ENCODE assay signal across 14 mouse cellular contexts in genomic region chr16:24443123-24443515, GRCm38 (mm10). TPM values are rescaled to one million over a fixed set of nuclear protein-coding genes. Genes with fewer than 3 reads are reported as not detected.
DNase-seq lines count a peak whose midpoint lies in the region; ATAC-seq and TF ChIP-seq lines count a peak whose summit lies in the region.
"Had no signal": no experiment of that assay in that cellular context is flagged by ENCODE, and none has a peak within 500 bp of the region (broad histone marks: within the 10 kb centered on the region; RNA-seq: fewer than 3 reads in every experiment).

No protein-coding gene starts in this region.

- peaks cover 21% of the 10 kb centered on the region for H3K4me1 ChIP-seq in hindbrain, embryonic 12.5 days
- H3K4me1 ChIP-seq in hindbrain, embryonic 13.5 days (replicated peaks): peaks cover 23% of the 10 kb centered on the region
- H3K4me1 ChIP-seq in E14TG2a.4 (replicated peaks; ENCODE audit: low read depth, low read length): peaks cover 66% of the 10 kb centered on the region
- H3K4me1 ChIP-seq in limb, embryonic 13.5 days: peaks cover 43% of the 10 kb centered on the region

- H3K27ac ChIP-seq in hindbrain, embryonic 12.5 days: peak overlapping the region; percentile 35; the same call in 1 of the 2 replicates
- no peak overlapping the region for H3K27ac ChIP-seq in hindbrain, embryonic 13.5 days
- H3K27ac ChIP-seq in limb, embryonic 13.5 days: peak overlapping the region; percentile 64; the same call in 1 of the 2 replicates
- H3K27ac ChIP-seq: macrophage had no signal

- H3K4me2 ChIP-seq in hindbrain, embryonic 12.5 days (replicated peaks): no peak overlapping the region
- H3K4me2 ChIP-seq in hindbrain, embryonic 13.5 days: no peak overlapping the region
- no peak overlapping the region for H3K4me2 ChIP-seq in limb, embryonic 13.5 days (replicated peaks)

- DNase-seq in Patski (ENCODE audit: low read depth, low spot score): no peak
- no peak for DNase-seq in left cerebral cortex, adult 18-20 months (ENCODE audit: low spot score in 2 of 2)
- DNase-seq: adrenal gland, adult 2 months; gastrocnemius, postnatal 25 days; right cerebral cortex, postnatal 25 days; thymus, adult 2 months had no signal

- TF ChIP-seq CTCF in E14TG2a.4 (conservative IDR thresholded peaks at IDR 0.05; ENCODE audit: low read length): no peak
- no peak for TF ChIP-seq CTCF in Patski (IDR thresholded peaks at IDR 0.05)

- no peak overlapping the region for H3K9ac ChIP-seq in hindbrain, embryonic 12.5 days
- no peak overlapping the region for H3K9ac ChIP-seq in hindbrain, embryonic 13.5 days
- H3K9ac ChIP-seq in limb, embryonic 13.5 days: no peak overlapping the region

- H3K36me3 ChIP-seq in hindbrain, embryonic 12.5 days: no peaks in the 10 kb centered on the region; the same call in 1 of the 2 replicates
- no peaks in the 10 kb centered on the region for H3K36me3 ChIP-seq in hindbrain, embryonic 13.5 days
- peaks cover 3% of the 10 kb centered on the region; the same call in 1 of the 2 replicates for H3K36me3 ChIP-seq in E14TG2a.4 (ENCODE audit: insufficient read depth, low read length)
- H3K36me3 ChIP-seq in limb, embryonic 13.5 days: peaks cover 9% of the 10 kb centered on the region
- H3K36me3 ChIP-seq: G1E had no signal

- POLR2A ChIA-PET in Patski (lab: Charles Lee): interaction anchor here (0.8 to 2.4 kb wide), 2 partner anchors 49 to 455 kb away, joined by 3 to 6 read pairs; partner anchors contain the start of genes Bcl6 and Gm37419

- no peaks in the 10 kb centered on the region for H3K9me3 ChIP-seq in hindbrain, embryonic 12.5 days (replicated peaks)
- H3K9me3 ChIP-seq in hindbrain, embryonic 13.5 days: no peaks in the 10 kb centered on the region
- no peaks in the 10 kb centered on the region for H3K9me3 ChIP-seq in E14TG2a.4 (ENCODE audit: low read length)
- H3K9me3 ChIP-seq in limb, embryonic 13.5 days: no peaks in the 10 kb centered on the region

- 48% methylated on average over 7 of the region's 7 CpGs for WGBS in hindbrain, embryonic 12.5 days
- 58% methylated on average over 7 of the region's 7 CpGs for WGBS in hindbrain, embryonic 13.5 days
- 39% methylated on average over 7 of the region's 7 CpGs for WGBS in limb, embryonic 13.5 days

- no peaks in the 10 kb centered on the region for H3K27me3 ChIP-seq in hindbrain, embryonic 12.5 days
- H3K27me3 ChIP-seq in hindbrain, embryonic 13.5 days: no peaks in the 10 kb centered on the region
- H3K27me3 ChIP-seq in E14TG2a.4 (ENCODE audit: insufficient read depth, low read length) (no peaks in the 10 kb centered on the region), Patski (no peaks in the 10 kb centered on the region)
- no peaks in the 10 kb centered on the region for H3K27me3 ChIP-seq in limb, embryonic 13.5 days

- no peak overlapping the region for H3K4me3 ChIP-seq in hindbrain, embryonic 12.5 days
- H3K4me3 ChIP-seq in hindbrain, embryonic 13.5 days: no peak overlapping the region
- peak overlapping the region; percentile 13; the same call in 1 of the 2 replicates for H3K4me3 ChIP-seq in E14TG2a.4 (replicated peaks; ENCODE audit: low read length)
- H3K4me3 ChIP-seq in limb, embryonic 13.5 days: no peak overlapping the region
- H3K4me3 ChIP-seq: erythroblast, embryonic 14.5 days had no signal

- CTCF ChIA-PET in Patski (lab: Charles Lee): interaction anchor here (1.4 kb wide), 1 partner anchor 459 kb away, joined by 7 read pairs; no protein-coding TSS in a partner anchor

- in situ Hi-C loops in Patski (cut with MboI; ENCODE audit: low pct_unique_long_range_greater_than_20kb): no loop called here

- ATAC-seq in hindbrain, embryonic 12.5 days (ENCODE audit: low FRiP score): no peak
- ATAC-seq in hindbrain, embryonic 13.5 days (ENCODE audit: low FRiP score): no peak
- peak; percentile 19 for ATAC-seq in Patski
- peak; percentile 66 for ATAC-seq in limb, embryonic 13.5 days (ENCODE audit: low FRiP score, low read depth)
- no peak for ATAC-seq in megakaryocyte, adult 5-6 weeks (ENCODE audit: poor library complexity, severe bottlenecking)

RNA-seq across cellular contexts. Expression of gene Lpp, which starts 49.8 kb away (rescaled TPM):
- 25.9 and 27.9 TPM in 2 replicates for polyA plus RNA-seq in hindbrain, embryonic 12.5 days (2016; fragmentation: Nextera tagmentation; extraction: Ambion mirVana)
- polyA plus RNA-seq in hindbrain, embryonic 13.5 days (2015; fragmentation: Nextera tagmentation; extraction: Ambion mirVana): 11.9 TPM in 2 replicates
- 28.3 TPM for polyA plus RNA-seq in Patski (2021)
- polyA plus RNA-seq in limb, embryonic 13.5 days (2015; fragmentation: Nextera tagmentation; extraction: Ambion mirVana): 52.6 and 56.0 TPM in 2 replicates
- 5.1 and 5.3 TPM in 2 replicates for total RNA-seq in megakaryocyte, adult 5-6 weeks (2015)
- total RNA-seq in megakaryocyte, adult 5-6 weeks (2017): 3.1 and 3.7 TPM in 2 replicates
- 1 to 10 TPM; 5.0 to 6.2 TPM for total RNA-seq in left cerebral cortex, adult 18-20 months (2021)
- polyA plus RNA-seq: erythroblast, embryonic 14.5 days; G1E had no signal

Comparison
In these comparisons a context has a peak if more than half of its experiments do, and no peak if none do; other contexts are left out.
1. ATAC-seq: peak in Patski (single experiment) and limb, embryonic 13.5 days (single experiment); none in hindbrain, embryonic 12.5 days (single experiment), hindbrain, embryonic 13.5 days (single experiment) and megakaryocyte, adult 5-6 weeks (single experiment).